Mouse (Mus musculus): ENCODE data around the gene Klhl40. TPM values are rescaled to one million over a fixed set of nuclear protein-coding genes. Genes with fewer than 3 reads are reported as not detected.

The Klhl40 gene
- total and polyA plus RNA-seq, 2 experiments, result 0.18 TPM; not detected in 1

- no peak for TF ChIP-seq POLR2A (IDR thresholded peaks at IDR 0.05; ENCODE audit: extremely low read depth, insufficient read depth, low read length)
- no peak for TF ChIP-seq CTCF (IDR thresholded peaks at IDR 0.05; ENCODE audit: low read depth, low read length)
- 68% methylated on average over 6 of the region's 6 CpGs for WGBS
- Histone ChIP-seq H3K4me1 (ENCODE audit: control insufficient read depth, insufficient read depth, low read length) (no peaks in the 10 kb centered on the region), H3K4me3 (ENCODE audit: insufficient read depth, low read depth, low read length) (no peak overlapping the region), H3K27me3 (ENCODE audit: control insufficient read depth, insufficient read depth, low read length) (no peaks in the 10 kb centered on the region), H3K79me2 (ENCODE audit: control insufficient read depth, insufficient read depth, low read length) (no peaks in the 10 kb centered on the region), H3K36me3 (ENCODE audit: control insufficient read depth, insufficient read depth, low read length) (no peaks in the 10 kb centered on the region), H3K9ac (ENCODE audit: low read depth, low read length) (no peak overlapping the region), H3K27ac (replicated peaks; ENCODE audit: insufficient read depth, low read depth, low read length) (no peak overlapping the region)
- no peak for DNase-seq (ENCODE audit: extremely low read depth, low read depth, low spot score)
These were observed 37.8 kb downstream of the Klhl40 start for GRCm38 (mm10) chr9:121815183-121815582.

GRCm38 (mm10) chr9:121819073-121819770, 41.8 kb downstream of the Klhl40 start:
- Histone ChIP-seq H3K9ac (ENCODE audit: low read depth, low read length) (no peak overlapping the region), H3K27me3 (ENCODE audit: control insufficient read depth, insufficient read depth, low read length) (no peaks in the 10 kb centered on the region), H3K79me2 (ENCODE audit: control insufficient read depth, insufficient read depth, low read length) (no peaks in the 10 kb centered on the region), H3K27ac (replicated peaks; ENCODE audit: insufficient read depth, low read depth, low read length) (0 out of 2 replicates have a peak overlapping the region, but pooled peaks have one; percentile 1), H3K4me3 (ENCODE audit: insufficient read depth, low read depth, low read length) (no peak overlapping the region), H3K4me1 (ENCODE audit: control insufficient read depth, insufficient read depth, low read length) (no peaks in the 10 kb centered on the region), H3K36me3 (ENCODE audit: control insufficient read depth, insufficient read depth, low read length) (no peaks in the 10 kb centered on the region)
- DNase-seq (ENCODE audit: extremely low read depth, low read depth, low spot score), result peak; percentile 53
- TF ChIP-seq POLR2A (IDR thresholded peaks at IDR 0.05; ENCODE audit: extremely low read depth, insufficient read depth, low read length) (no peak), CTCF (IDR thresholded peaks at IDR 0.05; ENCODE audit: low read depth, low read length) (no peak)
- 61% methylated on average over 9 of the region's 9 CpGs for WGBS

DNA sequence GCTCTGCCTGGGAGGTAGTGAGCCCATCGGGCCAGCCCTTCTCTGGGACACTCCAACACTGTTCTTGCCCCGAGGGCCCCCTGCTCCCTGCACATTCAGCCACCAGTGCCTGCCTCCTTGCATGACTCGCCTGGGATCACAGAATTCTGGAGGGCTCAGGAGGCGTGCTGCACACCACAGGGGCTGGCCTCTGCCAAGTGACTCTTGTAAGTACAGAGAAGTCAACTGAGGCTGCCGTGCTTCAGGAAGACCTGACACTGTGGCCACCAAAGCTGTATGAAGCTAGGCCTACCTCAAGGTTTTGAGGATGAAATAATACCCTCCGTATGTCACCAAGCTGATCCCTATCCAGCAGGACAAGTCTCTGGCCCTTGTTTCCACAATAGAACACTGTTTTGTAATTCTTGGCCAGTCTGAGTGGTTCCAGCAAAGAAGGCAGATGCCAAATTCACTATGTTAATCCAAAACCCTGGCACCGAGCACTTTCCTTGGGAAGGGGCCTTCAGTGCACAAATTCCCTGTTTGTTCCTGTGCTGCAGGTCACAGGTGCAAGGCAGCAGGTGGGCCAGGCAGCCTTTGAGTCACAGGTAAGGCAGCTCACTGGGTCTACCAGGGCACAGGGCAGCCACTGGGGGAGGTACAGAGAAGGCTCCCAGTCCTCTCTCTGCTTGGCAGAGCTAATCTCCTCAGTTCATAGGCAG, 42.5 kb downstream of the Klhl40 start:
- TF ChIP-seq CTCF (IDR thresholded peaks at IDR 0.05; ENCODE audit: low read depth, low read length) (no peak), POLR2A (IDR thresholded peaks at IDR 0.05; ENCODE audit: extremely low read depth, insufficient read depth, low read length) (no peak)
- DNase-seq (ENCODE audit: extremely low read depth, low read depth, low spot score), result peak; percentile 31
- Histone ChIP-seq H3K4me1 (ENCODE audit: control insufficient read depth, insufficient read depth, low read length) (no peaks in the 10 kb centered on the region), H3K79me2 (ENCODE audit: control insufficient read depth, insufficient read depth, low read length) (no peaks in the 10 kb centered on the region), H3K27me3 (ENCODE audit: control insufficient read depth, insufficient read depth, low read length) (no peaks in the 10 kb centered on the region), H3K27ac (replicated peaks; ENCODE audit: insufficient read depth, low read depth, low read length) (0 out of 2 replicates have a peak overlapping the region, but pooled peaks have one; percentile 1), H3K4me3 (ENCODE audit: insufficient read depth, low read depth, low read length) (no peak overlapping the region), H3K9ac (ENCODE audit: low read depth, low read length) (no peak overlapping the region), H3K36me3 (ENCODE audit: control insufficient read depth, insufficient read depth, low read length) (no peaks in the 10 kb centered on the region)
- 65% methylated on average over 7 of the region's 7 CpGs for WGBS

GRCm38 (mm10) chr9:121820765-121821164, 43.4 kb downstream of the Klhl40 start:
- TF ChIP-seq POLR2A (IDR thresholded peaks at IDR 0.05; ENCODE audit: extremely low read depth, insufficient read depth, low read length) (no peak), CTCF (IDR thresholded peaks at IDR 0.05; ENCODE audit: low read depth, low read length) (no peak)
- no peaks in the 10 kb centered on the region for H3K27me3 ChIP-seq (ENCODE audit: control insufficient read depth, insufficient read depth, low read length)
- no peaks in the 10 kb centered on the region for H3K36me3 ChIP-seq (ENCODE audit: control insufficient read depth, insufficient read depth, low read length)
- no peak overlapping the region for H3K4me3 ChIP-seq (ENCODE audit: insufficient read depth, low read depth, low read length)
- H3K79me2 ChIP-seq (ENCODE audit: control insufficient read depth, insufficient read depth, low read length), result no peaks in the 10 kb centered on the region
- 80% methylated on average over 5 of the region's 5 CpGs for WGBS
- no peak overlapping the region for H3K27ac ChIP-seq (replicated peaks; ENCODE audit: insufficient read depth, low read depth, low read length)
- H3K4me1 ChIP-seq (ENCODE audit: control insufficient read depth, insufficient read depth, low read length), result no peaks in the 10 kb centered on the region
- H3K9ac ChIP-seq (ENCODE audit: low read depth, low read length), result no peak overlapping the region
- DNase-seq (ENCODE audit: extremely low read depth, low read depth, low spot score), result no peak

DNA sequence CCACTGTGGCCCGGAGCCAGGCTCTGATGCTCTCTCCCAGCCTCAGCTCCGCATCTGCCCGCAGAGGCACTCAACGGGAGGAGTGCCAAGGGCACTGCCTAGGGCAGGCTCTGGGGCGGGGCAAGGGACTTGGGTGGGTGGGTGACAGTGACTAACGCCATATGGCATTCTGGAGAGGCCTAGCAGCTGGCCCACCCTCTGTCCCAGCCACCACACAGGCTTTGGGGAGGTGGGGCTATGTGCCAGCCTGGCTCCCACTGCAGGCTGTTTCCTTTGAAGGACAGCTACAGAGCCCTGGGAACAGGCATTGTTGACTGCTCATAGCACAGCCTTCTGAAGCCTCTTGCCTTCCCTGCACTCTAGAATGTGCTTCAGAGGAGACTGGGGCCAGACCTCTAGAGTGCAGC, 45.2 kb downstream of the Klhl40 start:
- Histone ChIP-seq H3K27ac (replicated peaks; ENCODE audit: insufficient read depth, low read depth, low read length) (no peak overlapping the region), H3K27me3 (ENCODE audit: control insufficient read depth, insufficient read depth, low read length) (no peaks in the 10 kb centered on the region), H3K4me3 (ENCODE audit: insufficient read depth, low read depth, low read length) (no peak overlapping the region), H3K9ac (ENCODE audit: low read depth, low read length) (no peak overlapping the region), H3K36me3 (ENCODE audit: control insufficient read depth, insufficient read depth, low read length) (no peaks in the 10 kb centered on the region), H3K79me2 (ENCODE audit: control insufficient read depth, insufficient read depth, low read length) (no peaks in the 10 kb centered on the region), H3K4me1 (ENCODE audit: control insufficient read depth, insufficient read depth, low read length) (no peaks in the 10 kb centered on the region)
- no peak for TF ChIP-seq CTCF (IDR thresholded peaks at IDR 0.05; ENCODE audit: low read depth, low read length)
- no peak for TF ChIP-seq POLR2A (IDR thresholded peaks at IDR 0.05; ENCODE audit: extremely low read depth, insufficient read depth, low read length)
- DNase-seq (ENCODE audit: extremely low read depth, low read depth, low spot score), result no peak
- 77% methylated on average over 6 of the region's 6 CpGs for WGBS

DNA sequence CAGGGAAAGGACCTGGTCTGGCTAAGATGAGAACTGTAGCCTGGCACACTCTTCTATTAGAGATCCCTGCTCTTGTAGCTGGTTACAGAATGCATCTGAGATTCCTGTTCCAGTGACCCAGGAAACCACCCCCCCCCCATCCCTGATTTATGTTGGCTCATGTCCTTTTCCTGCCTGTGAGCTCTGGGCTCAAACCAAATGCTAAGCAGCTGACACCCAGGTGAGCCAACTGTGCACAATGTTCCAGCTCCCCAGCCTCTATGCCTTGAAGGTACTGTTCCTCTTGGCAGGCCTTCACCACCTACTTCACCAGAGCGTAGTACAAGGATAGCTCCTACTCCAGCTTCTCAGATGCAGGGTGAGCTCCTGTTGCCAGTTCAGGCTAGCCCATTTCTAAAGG, 45.6 kb downstream of the Klhl40 start:
- WGBS, result 95% methylated on average over 1 of the region's 1 CpGs
- H3K27ac ChIP-seq (replicated peaks; ENCODE audit: insufficient read depth, low read depth, low read length), result no peak overlapping the region
- no peak for DNase-seq (ENCODE audit: extremely low read depth, low read depth, low spot score)
- H3K4me1 ChIP-seq (ENCODE audit: control insufficient read depth, insufficient read depth, low read length), result no peaks in the 10 kb centered on the region
- no peaks in the 10 kb centered on the region for H3K27me3 ChIP-seq (ENCODE audit: control insufficient read depth, insufficient read depth, low read length)
- no peaks in the 10 kb centered on the region for H3K79me2 ChIP-seq (ENCODE audit: control insufficient read depth, insufficient read depth, low read length)
- no peaks in the 10 kb centered on the region for H3K36me3 ChIP-seq (ENCODE audit: control insufficient read depth, insufficient read depth, low read length)
- H3K9ac ChIP-seq (ENCODE audit: low read depth, low read length), result no peak overlapping the region; the same call in 1 of the 2 replicates
- TF ChIP-seq CTCF (IDR thresholded peaks at IDR 0.05; ENCODE audit: low read depth, low read length), result no peak
- TF ChIP-seq POLR2A (IDR thresholded peaks at IDR 0.05; ENCODE audit: extremely low read depth, insufficient read depth, low read length), result no peak
- no peak overlapping the region for H3K4me3 ChIP-seq (ENCODE audit: insufficient read depth, low read depth, low read length)

Measured in liver, adult 2 months (tissue).